Mouse (Mus musculus): Measurements from ENCODE around the gene Icam5.
A peak's percentile ranks its signal among the peaks of the same experiment; 100 is the strongest.
"Not testable (repeated sequence)": the region's sequence is repeated elsewhere in the genome, so short reads cannot be mapped to it uniquely, and the experiment has no call there.

Gene Icam5

DNA sequence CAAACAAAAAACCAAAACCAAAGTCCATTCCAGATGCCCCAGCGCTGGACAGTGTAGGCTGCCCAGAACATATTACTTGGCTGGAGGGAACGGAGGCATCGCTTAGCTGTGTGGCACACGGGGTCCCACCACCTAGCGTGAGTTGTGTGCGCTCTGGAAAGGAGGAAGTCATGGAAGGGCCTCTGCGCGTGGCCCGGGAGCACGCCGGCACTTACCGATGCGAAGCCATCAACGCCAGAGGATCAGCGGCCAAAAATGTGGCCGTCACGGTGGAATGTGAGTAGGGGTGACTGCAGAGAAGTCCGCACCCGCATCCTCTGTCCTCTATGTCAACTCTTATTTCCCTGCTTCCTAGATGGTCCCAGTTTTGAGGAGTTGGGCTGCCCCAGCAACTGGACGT is 4.3 kb downstream of the Icam5 start:
- no peak for DNase-seq

- no peak for DNase-seq
Measured at GRCm38 (mm10) chr9:21036666-21037065, 4.8 kb downstream of the Icam5 start.

- DNase-seq, result no peak
Measured at GRCm38 (mm10) chr9:21037481-21037891, 5.6 kb downstream of the Icam5 start.

DNA sequence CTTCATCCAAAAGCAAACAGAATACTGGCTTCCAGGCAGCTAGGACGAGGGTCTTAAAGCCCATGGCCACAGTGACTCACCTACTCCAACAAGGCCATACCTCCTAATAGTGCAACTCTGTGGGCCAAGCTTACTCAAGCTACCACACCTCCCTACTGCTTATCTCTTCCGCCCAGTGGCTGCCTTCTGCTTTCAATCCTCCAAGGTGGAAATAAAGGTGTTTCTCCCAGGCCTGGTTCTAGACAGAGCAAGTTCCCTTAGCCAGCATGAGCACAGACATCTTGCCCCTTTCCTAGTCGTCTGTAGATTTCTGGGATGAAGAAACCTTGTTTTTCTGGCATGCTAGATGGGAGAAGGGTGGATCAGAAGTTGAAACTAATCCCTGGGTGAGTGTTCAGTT is 7.9 kb downstream of the Icam5 start:
- no peak for DNase-seq

DNA sequence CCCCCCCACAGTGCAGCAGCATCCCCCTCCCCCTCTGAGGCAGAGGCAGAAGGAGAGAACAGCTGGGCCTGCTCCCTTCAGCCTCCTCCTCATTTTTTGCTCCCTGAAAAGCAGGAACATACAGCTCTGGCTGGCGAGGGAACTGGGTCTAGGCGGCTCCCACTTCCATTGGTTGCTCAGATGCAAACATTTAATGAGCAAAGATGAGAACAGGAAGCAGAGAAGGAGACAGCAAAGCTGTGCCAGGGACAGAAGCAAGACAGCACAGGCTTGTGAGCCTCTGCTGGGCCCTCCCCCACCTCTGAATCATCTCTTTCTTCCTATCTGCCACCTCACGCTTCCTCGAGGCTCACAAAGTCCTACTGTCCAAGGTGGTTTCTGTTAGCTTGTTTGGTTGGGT is 9.4 kb downstream of the Icam5 start:
- DNase-seq, result no peak

GRCm38 (mm10) chr9:21043563-21043962 is 11.7 kb downstream of the Icam5 start:
- no peak for DNase-seq

GRCm38 (mm10) chr9:21044785-21045184 is 12.9 kb downstream of the Icam5 start:
- not testable (repeated sequence) for DNase-seq

GRCm38 (mm10) chr9:21045235-21045634 is 13.4 kb downstream of the Icam5 start:
- no peak for DNase-seq

DNA sequence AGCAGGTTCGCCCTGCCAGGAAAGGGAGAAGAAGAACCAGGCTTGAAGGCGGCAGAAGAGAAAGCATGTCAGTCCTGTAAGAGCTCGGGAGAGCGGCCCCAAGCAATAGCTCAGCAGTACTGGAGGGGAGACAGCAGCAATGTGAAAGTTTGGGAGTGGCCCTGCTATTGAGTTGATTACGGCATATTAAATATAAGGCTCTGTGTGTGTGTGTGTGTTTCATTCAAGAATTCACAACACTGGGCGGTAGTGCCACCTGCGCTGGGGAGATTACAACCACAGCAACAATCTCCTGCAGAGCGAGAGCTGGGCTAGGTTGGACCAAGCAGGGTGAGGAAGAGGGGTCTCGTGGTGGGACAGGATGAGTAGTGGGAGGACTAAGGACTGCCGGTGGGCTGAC is 19.7 kb downstream of the Icam5 start:
- no peak for DNase-seq

DNA sequence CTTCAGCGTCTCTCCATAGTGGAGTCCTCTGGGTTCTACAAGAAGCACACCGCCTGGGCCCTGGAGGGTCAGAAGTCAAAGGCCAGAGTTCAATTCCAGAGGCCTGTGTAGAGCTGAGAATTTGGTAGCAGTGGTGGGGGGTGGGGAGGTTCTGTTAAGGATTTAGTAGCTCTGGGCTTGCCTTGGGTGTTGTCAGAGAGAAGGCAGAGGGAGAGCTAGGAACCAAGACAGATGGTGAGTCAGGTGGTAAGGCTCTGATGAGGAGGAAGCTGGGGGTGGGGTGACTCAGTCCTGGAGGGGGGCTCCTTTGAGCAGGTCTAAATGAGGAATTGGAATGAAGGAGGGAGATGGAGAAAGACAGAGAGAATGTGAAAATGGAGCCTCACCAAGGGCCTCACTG is 31.1 kb downstream of the Icam5 start:
- no peak for DNase-seq

GRCm38 (mm10) chr9:21067006-21067684 is 35.3 kb downstream of the Icam5 start, which contains the start of gene Zglp1:
TSS of gene Zglp1 (minus strand) at chr9:21067093.
- no peak for DNase-seq

DNA sequence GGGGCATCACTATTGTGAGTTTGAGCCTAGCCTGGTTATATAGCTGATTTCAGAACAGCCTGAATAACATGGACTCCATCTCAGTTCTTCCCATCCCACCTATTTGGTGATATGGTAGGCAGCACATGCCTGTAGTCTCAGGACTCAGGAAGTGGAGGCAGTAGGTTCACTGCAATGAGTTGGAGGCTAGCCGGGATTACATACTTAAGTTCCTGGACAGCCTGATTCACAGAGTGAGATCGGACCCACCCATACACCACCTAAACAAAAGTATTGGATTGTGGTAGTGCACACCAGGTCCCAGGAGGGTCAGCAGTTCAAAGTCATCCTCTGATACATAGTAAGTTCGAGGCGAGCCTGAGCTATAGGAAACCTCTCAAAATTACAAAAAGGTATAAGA is 40.8 kb downstream of the Icam5 start:
- DNase-seq, result no peak

- DNase-seq, result peak; percentile 83
Measured at GRCm38 (mm10) chr9:21073044-21073840, 41.4 kb downstream of the Icam5 start, which contains the start of the genes Gm49373 and Fdx1l. TSS of gene Gm49373 (minus strand) at chr9:21073096. TSS of gene Fdx1l (minus strand) at chr9:21073614.

DNA sequence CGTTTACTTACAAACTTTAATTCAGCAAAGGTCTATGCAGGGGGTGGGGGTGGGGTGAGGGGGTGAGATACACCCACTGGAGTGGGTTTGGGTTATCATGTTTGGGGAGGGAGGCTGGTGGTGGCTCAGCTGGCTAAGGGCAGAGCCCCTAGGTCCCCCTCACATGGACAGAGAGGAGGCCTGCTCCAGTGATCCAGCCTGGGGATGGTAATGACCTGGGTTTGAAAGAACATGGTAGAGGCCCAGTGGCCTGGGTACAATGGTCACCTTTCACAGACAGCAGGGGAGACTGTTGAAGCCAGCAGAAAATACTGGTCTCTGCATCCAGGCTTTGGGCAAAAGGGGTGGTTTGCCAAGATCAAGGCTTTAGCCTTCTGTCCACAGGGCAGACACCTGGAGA is 42.3 kb downstream of the Icam5 start:
- no peak for DNase-seq

GRCm38 (mm10) chr9:21075625-21076024 is 43.8 kb downstream of the Icam5 start:
- no peak for DNase-seq

DNA sequence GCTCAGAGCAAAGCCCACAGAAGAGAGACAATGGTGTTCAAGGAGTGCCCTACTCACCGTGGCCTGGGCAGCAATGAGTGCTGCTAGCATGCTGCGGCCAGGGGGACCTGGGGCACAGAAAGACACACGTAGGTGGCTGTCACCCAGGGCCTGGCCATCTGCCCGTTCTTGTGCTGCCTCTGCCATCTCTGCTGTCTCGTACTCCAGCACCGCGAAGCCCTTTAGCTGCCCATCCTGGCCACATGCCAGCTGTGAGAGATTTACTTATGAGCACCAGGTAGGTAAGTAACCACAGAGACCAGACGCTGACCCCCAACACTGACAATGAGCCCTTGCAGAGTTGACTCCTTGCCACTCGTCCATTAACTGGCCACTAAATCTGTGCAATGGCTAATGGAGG is 49.3 kb downstream of the Icam5 start:
- DNase-seq, result no peak

DNA sequence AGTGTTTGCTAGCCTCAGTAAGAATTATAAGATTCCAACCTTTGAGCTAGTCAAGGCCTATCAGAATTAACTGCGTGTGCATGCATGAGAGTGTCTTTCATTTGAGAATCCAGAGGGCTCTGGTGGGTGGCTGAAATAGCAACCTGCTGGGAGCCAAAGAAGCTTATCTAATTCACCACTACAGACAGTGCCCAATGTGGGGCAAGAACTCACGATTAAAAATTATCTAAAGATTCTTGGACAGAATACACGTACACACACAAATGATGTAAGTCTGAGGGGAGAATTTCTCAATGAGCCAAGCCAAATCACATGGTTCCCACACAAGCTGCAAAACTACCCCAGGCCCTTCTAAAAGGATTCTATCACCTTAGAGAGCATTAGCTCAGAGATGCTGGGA is 51.5 kb downstream of the Icam5 start:
- no peak for DNase-seq

Measured in thymus, postnatal 25 days (tissue).